Mouse (Mus musculus): ENCODE data around the gene Fryl.

The Fryl gene

DNA sequence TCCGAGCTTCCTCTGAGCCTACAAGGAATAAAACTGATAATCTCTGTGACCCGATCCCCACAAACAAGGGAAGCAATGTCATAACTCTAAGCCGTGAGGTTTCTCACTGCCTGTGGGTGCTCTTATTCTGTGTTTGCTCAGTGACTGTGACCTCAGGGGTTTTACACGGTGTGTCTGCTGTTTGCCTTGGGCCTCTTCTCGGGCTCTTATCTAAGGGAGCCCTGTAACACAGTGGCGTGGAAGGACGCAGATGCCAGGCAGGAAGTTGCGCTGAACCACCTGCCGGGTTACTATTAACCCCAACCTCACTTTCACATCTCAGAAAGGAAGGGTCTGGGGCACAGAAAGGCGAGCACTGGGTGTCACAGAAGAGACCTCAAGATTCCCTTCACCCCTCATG, 62.8 kb downstream of the Fryl start:
- peak; percentile 44 for DNase-seq (ENCODE audit: low spot score)

GRCm38 (mm10) chr5:73192870-73193576, 63.4 kb downstream of the Fryl start:
- no peak for DNase-seq (ENCODE audit: low spot score)

DNA sequence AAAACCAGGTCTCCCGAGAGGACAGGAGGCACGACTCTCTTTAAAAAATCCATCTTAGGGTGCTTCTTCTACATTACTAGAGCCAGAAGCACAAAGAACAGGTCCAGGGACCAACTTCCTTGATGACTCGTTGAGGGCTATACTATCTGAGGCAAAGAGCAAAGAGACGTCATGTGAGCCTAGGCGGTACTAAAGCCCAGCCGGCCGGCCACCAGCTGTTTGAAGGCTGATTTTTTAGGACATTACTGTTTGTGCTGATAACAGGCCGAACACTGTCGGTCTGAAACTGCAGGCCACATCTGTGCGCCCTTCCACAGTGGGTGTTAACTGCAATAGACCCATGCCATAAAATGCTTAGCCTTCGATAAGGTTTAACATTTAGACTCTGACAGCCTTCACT, 64.7 kb downstream of the Fryl start:
- DNase-seq (ENCODE audit: low spot score): no peak

- no peak for DNase-seq (ENCODE audit: low spot score)
These were observed 66.3 kb downstream of the Fryl start for GRCm38 (mm10) chr5:73190164-73190563.

- no peak for DNase-seq (ENCODE audit: low spot score)
These were observed 66.8 kb downstream of the Fryl start for GRCm38 (mm10) chr5:73189443-73190160.

DNA sequence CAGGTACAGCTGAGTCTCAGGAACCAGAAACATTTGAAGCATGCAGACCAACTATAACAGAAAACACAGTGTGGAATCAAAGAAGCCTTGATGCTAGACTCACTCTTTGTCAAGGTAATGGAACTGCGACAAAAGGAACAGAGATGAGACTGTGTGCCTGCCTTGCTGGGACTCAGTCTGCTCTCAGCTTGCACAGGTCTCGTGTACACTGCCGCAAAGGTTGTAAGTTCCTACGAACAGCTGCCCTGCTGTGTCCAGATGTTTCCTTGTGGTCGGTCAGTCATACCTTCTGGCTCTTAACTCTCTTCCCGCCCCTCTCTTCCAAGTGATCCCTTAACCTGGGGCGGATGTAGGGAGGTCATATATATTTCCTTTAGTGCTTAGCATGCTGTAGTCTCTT, 67.8 kb downstream of the Fryl start:
- DNase-seq (ENCODE audit: low spot score): no peak

DNA sequence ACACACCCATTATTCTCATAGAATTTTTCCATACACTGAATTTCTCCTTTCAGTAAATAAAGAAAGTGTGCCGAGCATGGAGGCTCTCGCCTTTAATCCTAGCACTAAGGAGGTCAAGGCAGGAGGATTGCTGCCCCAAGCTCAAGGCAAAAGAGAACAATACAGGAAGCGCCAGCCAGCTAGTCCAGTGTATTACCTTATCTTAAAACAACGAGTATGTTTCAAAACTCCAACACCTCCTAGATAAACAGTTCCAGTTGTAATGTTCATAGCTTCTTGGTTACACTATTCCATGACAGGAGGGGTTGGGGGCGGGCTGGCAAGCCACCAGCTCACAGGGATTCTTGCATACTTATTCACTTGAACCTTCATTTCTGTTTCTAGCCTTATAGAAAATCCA, 68.3 kb downstream of the Fryl start:
- DNase-seq (ENCODE audit: low spot score): no peak

DNA sequence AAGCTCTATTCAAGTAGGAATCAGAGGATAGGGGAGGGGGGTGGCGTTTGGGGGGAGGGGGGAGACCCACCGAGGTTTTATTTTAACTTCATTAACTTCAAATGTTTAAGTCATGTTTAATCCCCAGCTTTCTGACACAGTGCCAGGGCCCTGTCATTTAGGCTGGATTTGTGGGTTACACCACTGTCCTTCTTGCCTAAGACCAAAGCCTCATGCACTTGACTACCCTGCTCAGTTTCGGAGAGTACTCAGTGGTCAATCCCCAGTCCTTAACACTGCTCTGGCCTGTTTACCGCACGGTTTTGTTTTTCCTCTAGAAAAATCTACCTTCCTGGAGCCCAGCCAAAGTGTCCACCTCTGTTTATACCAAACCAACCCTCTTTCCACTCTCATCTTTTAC, 69.5 kb downstream of the Fryl start:
- no peak for DNase-seq (ENCODE audit: low spot score)

- DNase-seq (ENCODE audit: low spot score): no peak
These were observed 71.0 kb downstream of the Fryl start for GRCm38 (mm10) chr5:73185424-73185823.

DNA sequence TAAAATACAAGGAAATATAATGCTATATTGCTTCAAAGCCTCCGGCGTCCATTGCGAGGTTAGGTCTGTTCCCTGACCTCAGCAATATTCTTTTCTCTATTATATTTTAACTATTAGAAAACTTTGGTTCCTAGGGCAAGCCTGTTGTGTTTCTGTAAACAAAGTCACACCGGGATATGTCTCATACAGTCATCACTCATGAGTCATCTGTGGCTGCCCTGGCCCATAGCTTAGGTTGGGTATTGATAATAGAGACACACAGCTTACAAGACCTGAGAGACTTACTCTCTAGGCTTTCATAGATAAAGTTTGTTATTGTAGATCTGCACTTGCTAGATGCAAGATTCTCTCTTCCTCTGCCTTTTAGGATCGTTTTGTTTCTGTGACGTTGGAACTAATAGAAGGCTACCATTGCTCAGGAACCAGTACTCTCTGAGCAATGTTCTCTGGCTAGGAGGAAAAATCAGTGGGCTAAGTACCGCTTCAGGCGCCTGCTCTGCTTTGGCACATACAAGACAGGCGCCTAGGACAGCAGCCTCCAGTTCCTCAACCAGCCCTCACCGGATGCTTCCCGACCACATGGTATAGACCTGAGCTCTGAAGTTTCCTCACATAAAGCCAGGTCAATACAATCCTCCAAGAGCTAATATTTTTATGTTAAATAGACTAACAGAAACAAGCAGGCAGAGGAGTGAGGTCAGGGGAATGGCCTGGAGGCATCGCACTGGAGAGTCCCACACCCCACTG, 73.5 kb downstream of the Fryl start:
- DNase-seq (ENCODE audit: low spot score): no peak

GRCm38 (mm10) chr5:73182191-73182590, 74.2 kb downstream of the Fryl start:
- DNase-seq (ENCODE audit: low spot score): no peak

DNA sequence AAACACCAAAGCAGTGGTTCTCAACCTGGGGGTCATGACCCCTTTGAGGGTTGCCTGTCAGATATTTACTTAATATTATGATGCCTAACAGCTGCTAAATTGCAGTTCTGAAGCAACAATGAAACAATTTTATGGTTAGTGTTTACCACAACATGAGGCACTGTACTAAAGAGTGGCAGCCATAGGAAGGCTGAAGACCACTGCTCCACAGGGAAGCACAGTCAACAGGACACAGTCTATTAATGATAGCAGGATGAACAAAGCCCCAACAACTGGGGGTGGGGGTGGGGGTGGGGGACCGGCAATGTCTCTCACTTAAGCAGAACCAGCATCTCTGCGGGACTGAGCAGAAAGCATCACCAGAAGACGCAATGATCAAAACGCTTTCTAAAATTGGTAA, 80.1 kb downstream of the Fryl start:
- no peak for DNase-seq (ENCODE audit: low spot score)

DNA sequence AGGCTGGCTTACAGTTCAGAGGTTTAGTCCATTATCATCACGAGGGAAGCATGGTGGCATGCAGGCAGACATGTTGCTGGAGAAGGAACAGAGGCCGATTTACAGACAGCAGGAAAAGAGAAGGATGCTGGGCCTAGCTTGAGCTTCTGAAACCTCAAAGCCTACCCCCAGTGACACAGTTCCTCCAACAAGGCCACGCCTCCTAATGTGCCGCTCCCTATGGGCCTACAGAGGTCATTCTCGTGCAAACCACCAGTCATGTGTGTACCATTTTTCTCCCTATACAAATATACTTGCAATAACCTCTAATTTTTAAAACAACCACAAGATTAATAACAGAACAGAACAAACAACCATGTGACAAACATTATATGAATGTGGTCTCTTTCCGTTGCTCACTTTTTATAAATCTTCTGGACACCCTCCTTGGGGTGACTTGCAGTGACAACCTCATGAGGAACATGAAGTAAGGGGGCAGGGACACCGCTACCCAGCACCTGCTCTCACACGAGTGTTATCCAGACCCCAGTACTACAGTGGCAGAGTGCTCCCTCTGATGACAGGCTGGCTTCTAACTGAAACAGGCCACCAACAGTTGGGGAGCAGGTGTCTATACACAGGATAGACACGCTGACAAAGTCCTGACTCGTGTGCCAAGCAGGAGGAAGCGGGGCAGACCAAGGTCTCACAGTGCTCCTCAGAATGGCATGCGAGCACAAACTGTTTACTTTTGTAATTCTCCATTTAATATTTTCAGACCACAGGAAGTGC, 80.9 kb downstream of the Fryl start:
- DNase-seq (ENCODE audit: low spot score): no peak

DNA sequence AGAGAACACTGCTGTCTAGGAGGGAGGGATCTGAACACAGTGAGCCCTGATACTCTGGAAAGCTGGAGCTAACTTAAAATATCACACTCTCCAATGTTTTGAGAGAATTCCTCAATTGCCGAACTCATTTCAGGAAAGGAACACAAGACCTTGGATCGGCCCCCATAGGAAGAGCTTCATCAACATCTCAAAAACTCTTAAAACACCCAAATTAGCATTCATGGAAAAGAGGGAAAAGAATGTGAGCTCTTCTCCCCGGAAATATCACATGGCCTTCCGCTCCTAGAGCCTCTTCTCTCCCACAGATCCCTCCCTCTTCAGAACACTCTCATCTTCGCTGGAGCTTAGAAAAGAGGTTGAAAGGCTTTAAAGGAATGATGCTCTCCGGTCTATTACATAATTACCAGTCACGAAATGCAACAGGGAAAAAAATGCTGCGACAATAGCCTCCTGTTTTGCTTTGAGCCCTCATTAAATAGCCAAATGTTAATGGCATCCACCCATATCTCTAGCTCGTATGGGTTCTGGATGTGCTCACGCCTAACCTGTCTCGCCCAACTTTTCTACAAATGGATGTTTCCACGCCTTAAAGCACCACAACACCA, 84.4 kb downstream of the Fryl start:
- DNase-seq (ENCODE audit: low spot score): no peak

- no peak for DNase-seq (ENCODE audit: low spot score)
These were observed 85.2 kb downstream of the Fryl start for GRCm38 (mm10) chr5:73171203-73171602.

DNA sequence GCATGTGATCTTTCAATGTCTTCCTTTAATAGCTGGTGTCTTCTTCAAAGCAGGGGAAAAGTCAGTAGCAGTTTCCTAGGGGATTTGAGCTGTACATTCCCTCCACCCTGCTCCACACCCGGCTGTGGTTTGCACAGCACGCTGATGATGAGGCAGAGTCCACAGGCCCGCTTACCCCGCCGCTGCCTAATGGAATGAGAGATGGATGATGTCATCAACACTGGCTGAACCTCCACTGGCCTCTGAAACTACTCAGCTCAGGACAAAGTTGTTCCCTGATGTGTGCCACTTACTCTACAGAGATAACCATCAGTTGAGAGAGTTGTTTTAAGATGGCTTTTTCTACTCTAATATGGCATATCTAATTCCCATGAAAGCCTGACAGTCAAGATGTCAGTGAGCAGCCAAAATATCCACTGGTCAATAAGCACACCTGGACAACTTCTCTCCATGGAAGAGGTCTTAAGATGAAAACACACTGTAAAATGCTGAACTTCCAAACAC, 87.6 kb downstream of the Fryl start:
- DNase-seq (ENCODE audit: low spot score): no peak

DNA sequence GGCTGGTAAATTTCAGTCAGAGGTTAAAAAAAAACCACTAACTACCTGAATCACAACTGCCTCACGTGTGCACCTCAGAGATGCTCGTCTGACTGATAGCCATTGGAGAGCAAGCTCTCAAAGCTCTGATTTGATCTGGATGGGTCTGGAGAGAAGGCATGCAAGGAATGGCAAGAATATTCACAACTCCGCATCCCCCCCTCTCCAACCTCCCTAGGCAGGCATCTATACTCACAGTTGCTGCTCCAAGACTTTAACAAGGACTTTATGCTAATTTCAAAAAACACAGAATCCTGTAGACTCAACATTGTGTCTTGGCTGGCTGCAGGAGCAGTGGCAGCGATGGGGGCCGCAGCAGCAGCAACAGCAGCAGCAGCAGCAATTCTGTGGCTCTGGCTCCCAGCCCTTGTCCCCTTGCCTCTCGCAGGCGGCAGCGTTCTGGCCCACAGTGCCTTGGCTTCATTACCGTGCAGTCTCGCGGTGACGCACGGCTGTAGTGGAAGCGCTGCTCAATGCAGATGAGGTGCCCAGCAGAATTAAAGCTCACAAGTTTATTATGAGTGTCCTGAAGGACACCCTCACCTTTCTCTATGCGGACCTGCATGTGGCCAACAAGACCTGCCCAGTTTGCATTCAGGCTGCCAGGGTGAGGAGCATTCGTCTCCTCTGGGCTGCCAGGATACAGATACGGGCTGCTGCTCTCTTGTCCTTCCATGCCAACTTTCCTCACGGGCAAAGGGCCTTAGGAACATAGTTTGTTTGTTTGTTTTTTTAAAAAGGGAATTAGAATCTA, 88.2 kb downstream of the Fryl start:
- DNase-seq (ENCODE audit: low spot score): no peak

DNA sequence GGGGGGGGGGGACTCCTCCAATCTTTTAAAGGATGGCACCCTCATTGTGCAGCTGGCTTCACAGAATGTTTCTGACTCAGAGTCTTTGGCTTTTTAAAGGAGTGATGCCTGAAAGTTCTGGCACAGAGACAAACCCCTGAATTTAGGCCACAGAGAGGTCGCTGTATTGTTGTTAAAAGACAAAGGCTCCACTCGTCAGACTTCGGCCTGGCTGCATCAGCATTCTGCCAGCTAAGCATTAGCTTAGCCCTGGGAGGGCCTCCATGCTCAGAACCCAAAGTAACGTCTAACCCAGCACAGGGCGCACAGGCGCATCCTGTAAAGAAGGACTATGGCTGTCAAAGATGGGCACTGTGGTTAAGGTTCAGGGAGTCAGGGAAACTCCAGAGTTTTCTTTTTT, 92.4 kb downstream of the Fryl start:
- no peak for DNase-seq (ENCODE audit: low spot score)

DNA sequence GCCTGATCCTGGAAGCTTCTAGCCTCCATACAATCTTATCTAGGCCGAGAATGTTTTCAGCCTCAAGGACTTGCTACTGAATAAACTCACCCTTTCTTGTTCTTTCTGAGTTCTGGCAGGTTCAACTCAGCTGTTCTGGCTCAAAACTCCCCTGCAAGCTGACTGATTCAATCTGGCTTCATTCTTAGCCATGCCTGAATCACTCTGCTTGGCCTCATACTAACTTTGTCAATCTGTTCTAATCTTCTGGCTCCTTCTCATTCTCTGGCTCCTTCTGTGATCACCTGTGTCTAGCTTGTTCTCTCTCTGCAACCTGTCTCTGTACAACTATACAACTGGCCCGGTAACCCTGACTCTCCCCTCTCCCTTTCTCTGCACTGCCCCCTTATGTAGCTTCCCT, 93.9 kb downstream of the Fryl start:
- no peak for DNase-seq (ENCODE audit: low spot score)

DNA sequence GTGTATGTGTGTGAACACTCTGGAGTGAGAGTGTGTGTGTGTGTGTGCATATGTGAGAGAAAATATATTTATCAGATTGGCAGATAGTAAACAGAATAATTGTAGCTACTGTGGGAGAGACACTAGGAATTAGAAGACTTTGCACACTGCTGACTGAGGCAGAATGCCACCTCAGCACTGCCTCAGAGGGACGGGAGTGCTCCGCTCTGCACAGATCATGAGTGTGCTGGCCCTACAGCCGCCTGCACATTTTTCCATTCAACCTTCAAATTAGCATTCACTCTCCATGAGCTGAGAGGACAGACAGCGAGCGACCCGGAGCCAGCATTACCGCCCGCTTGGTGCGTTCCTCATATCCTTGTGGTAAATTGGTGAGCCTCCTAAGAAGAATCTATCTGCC, 96.0 kb downstream of the Fryl start:
- DNase-seq (ENCODE audit: low spot score): no peak

GRCm38 (mm10) chr5:73157502-73157901, 98.9 kb downstream of the Fryl start:
- DNase-seq (ENCODE audit: low spot score): no peak
